ENCODE assay signal across 18 mouse cellular contexts in the genomic region with DNA sequence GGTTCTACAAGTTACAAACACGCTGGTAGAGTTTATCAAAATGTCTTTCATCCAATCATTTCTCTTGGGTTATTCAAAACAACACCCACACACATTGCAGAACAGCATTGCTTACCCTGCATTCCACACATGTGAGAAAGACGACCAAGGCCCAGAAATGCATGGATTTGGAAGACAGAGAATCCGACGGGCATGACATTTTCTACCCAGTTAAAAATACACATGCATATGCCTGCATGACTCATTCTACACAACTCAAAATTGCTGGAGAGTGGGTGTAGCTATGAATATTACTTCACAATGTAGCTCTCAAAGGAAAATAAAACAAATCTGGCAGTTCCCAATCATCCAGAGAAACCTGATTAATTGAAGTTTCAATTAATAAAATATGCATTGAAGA. TPM values are rescaled to one million over a fixed set of nuclear protein-coding genes. Genes with fewer than 3 reads are reported as not detected.
DNase-seq lines count a peak whose midpoint lies in the region; ATAC-seq and TF ChIP-seq lines count a peak whose summit lies in the region.
"Had no signal": no experiment of that assay in that cellular context is flagged by ENCODE, and none has a peak within 500 bp of the region (broad histone marks: within the 10 kb centered on the region; RNA-seq: fewer than 3 reads in every experiment).

No protein-coding gene starts in this region.

- H3K9me3 ChIP-seq in forebrain, postnatal 0 days (ENCODE audit: low read length) = no peaks in the 10 kb centered on the region
- H3K9me3 ChIP-seq in forebrain, embryonic 12.5 days = no peaks in the 10 kb centered on the region
- no peaks in the 10 kb centered on the region for H3K9me3 ChIP-seq in embryonic facial prominence, embryonic 10.5 days
- H3K9me3 ChIP-seq in heart, embryonic 12.5 days (replicated peaks) = 0 out of 2 replicates have a peak, but pooled peaks cover under 1% of the 10 kb centered on the region
- H3K9me3 ChIP-seq: heart, embryonic 15.5 days; hindbrain, embryonic 10.5 days had no signal

- no peaks in the 10 kb centered on the region for H3K27me3 ChIP-seq in forebrain, postnatal 0 days (ENCODE audit: insufficient read depth, low read length)
- no peaks in the 10 kb centered on the region for H3K27me3 ChIP-seq in forebrain, embryonic 12.5 days
- H3K27me3 ChIP-seq in embryonic facial prominence, embryonic 10.5 days (replicated peaks; ENCODE audit: low read depth, poor library complexity, severe bottlenecking) = no peaks in the 10 kb centered on the region
- H3K27me3 ChIP-seq in heart, embryonic 12.5 days (replicated peaks) = no peaks in the 10 kb centered on the region
- H3K27me3 ChIP-seq: heart, embryonic 15.5 days had no signal

- TF ChIP-seq CTCF in forebrain, postnatal 0 days (IDR thresholded peaks at IDR 0.05; ENCODE audit: low read depth) = no peak

- no peaks in the 10 kb centered on the region for H3K4me1 ChIP-seq in forebrain, postnatal 0 days (ENCODE audit: insufficient read depth)
- H3K4me1 ChIP-seq in forebrain, embryonic 12.5 days = no peaks in the 10 kb centered on the region
- H3K4me1 ChIP-seq in embryonic facial prominence, embryonic 10.5 days = no peaks in the 10 kb centered on the region
- no peaks in the 10 kb centered on the region for H3K4me1 ChIP-seq in heart, embryonic 12.5 days (replicated peaks)
- H3K4me1 ChIP-seq: heart, embryonic 15.5 days; hindbrain, embryonic 10.5 days had no signal

- no peak overlapping the region for H3K27ac ChIP-seq in forebrain, postnatal 0 days (ENCODE audit: low read depth, low read length)
- no peak overlapping the region for H3K27ac ChIP-seq in forebrain, embryonic 12.5 days
- H3K27ac ChIP-seq in embryonic facial prominence, embryonic 10.5 days (replicated peaks) = no peak overlapping the region
- H3K27ac ChIP-seq in heart, embryonic 12.5 days (ENCODE audit: poor library complexity, severe bottlenecking) = no peak overlapping the region
- H3K27ac ChIP-seq: heart, embryonic 15.5 days; hindbrain, embryonic 10.5 days had no signal

- H3K9ac ChIP-seq in forebrain, postnatal 0 days = no peak overlapping the region
- no peak overlapping the region for H3K9ac ChIP-seq in forebrain, embryonic 12.5 days
- no peak overlapping the region for H3K9ac ChIP-seq in heart, embryonic 12.5 days
- H3K9ac ChIP-seq: heart, embryonic 15.5 days had no signal

- peak; percentile 23 for DNase-seq in forebrain, postnatal 0 days
- DNase-seq in frontal cortex, postnatal 10 days (ENCODE audit: low spot score in 2 of 2) = peak; percentile 6 to 7
- DNase-seq in left cerebral cortex, adult 18-20 months (ENCODE audit: low spot score in 2 of 2) = peak; percentile 25 to 36
- DNase-seq in right cerebral cortex, postnatal 25 days = peak; percentile 28
- no peak for DNase-seq in embryonic facial prominence, embryonic 10.5 days (ENCODE audit: low spot score)
- DNase-seq: cerebellum, adult 11 months; cerebellum, postnatal 14 days; heart, adult 11 months; kidney, adult 8-10 months; kidney, postnatal 36 days; lung, postnatal 36 days had no signal

- WGBS in forebrain, postnatal 0 days = 69% methylated on average over 4 of the region's 4 CpGs
- 80% methylated on average over 4 of the region's 4 CpGs for WGBS in forebrain, embryonic 12.5 days
- 83% methylated on average over 4 of the region's 4 CpGs for WGBS in embryonic facial prominence, embryonic 10.5 days
- whole genome bisulfite sequencing in heart, embryonic 12.5 days = 63% methylated on average over 4 of the region's 4 CpGs

- no peak overlapping the region for H3K4me2 ChIP-seq in forebrain, postnatal 0 days (ENCODE audit: low read depth)
- H3K4me2 ChIP-seq in forebrain, embryonic 12.5 days = no peak overlapping the region
- H3K4me2 ChIP-seq in heart, embryonic 12.5 days = no peak overlapping the region
- H3K4me2 ChIP-seq: heart, embryonic 15.5 days had no signal

- peak; percentile 70 for ATAC-seq in forebrain, postnatal 0 days
- no peak for ATAC-seq in forebrain, embryonic 12.5 days (ENCODE audit: low FRiP score)
- no peak for ATAC-seq in heart, embryonic 12.5 days (ENCODE audit: insufficient number of reproducible peaks, low FRiP score)
- no peak for ATAC-seq in inflammation-experienced regulatory T-cells, adult 6 months
- ATAC-seq: forebrain, embryonic 14.5 days had no signal

- H3K36me3 ChIP-seq in forebrain, postnatal 0 days (ENCODE audit: insufficient read depth) = no peaks in the 10 kb centered on the region
- no peaks in the 10 kb centered on the region for H3K36me3 ChIP-seq in forebrain, embryonic 12.5 days (replicated peaks)
- H3K36me3 ChIP-seq in embryonic facial prominence, embryonic 10.5 days (replicated peaks) = no peaks in the 10 kb centered on the region
- no peaks in the 10 kb centered on the region for H3K36me3 ChIP-seq in heart, embryonic 12.5 days
- H3K36me3 ChIP-seq: heart, embryonic 15.5 days; hindbrain, embryonic 10.5 days had no signal

- no peak overlapping the region for H3K4me3 ChIP-seq in forebrain, postnatal 0 days (ENCODE audit: low read depth, low read length)
- H3K4me3 ChIP-seq in forebrain, embryonic 12.5 days (replicated peaks) = no peak overlapping the region
- H3K4me3 ChIP-seq in embryonic facial prominence, embryonic 10.5 days = no peak overlapping the region
- no peak overlapping the region for H3K4me3 ChIP-seq in heart, embryonic 12.5 days
- H3K4me3 ChIP-seq: heart, embryonic 15.5 days; hindbrain, embryonic 10.5 days had no signal

RNA-seq across cellular contexts. Expression of a gene that starts 41.0 kb away (rescaled TPM):
- total RNA-seq in forebrain, postnatal 0 days (2014; rRNA removed) = 38.9 and 46.0 TPM in 2 replicates
- polyA plus RNA-seq in forebrain, postnatal 0 days (2015; fragmentation: Nextera tagmentation; extraction: Ambion mirVana) = 22.9 and 97.5 TPM in 2 replicates
- polyA plus RNA-seq in forebrain, embryonic 12.5 days (2016; fragmentation: Nextera tagmentation; extraction: Ambion mirVana) = 14.0 and 16.8 TPM in 2 replicates
- 10 to 100 TPM; 78.7 to 90.5 TPM for total RNA-seq in left cerebral cortex, adult 18-20 months (2021)
- polyA plus RNA-seq in embryonic facial prominence, embryonic 10.5 days (2016; fragmentation: Nextera tagmentation; extraction: Ambion mirVana) = 0.84 and 0.93 TPM in 2 replicates
- polyA plus RNA-seq in heart, embryonic 12.5 days (2016; fragmentation: Nextera tagmentation; extraction: Ambion mirVana) = 0.56 and 1.2 TPM in 2 replicates
- polyA plus RNA-seq in inflammation-experienced regulatory T-cells, adult 6 months (2017; shearing (Covaris generic)) = under 1 TPM in 1 of 3 experiments, not detected in 2; 0.08 TPM
- total RNA-seq: MEL had no signal
